Mouse (Mus musculus) fibroblast of lung, adult 2 months (primary cell): ENCODE results near the gene Gchfr.

Experiments used
- DNase-seq: peaks from one replicate; pipeline ENCODE4 v3.0.0-alpha.2; 2011; ENCODE audit warnings: low read depth

The Gchfr gene

GRCm38 (mm10) chr2:119166901-119167865 is at the start of gene Gchfr:
Gchfr (plus strand) TSS chr2:119167773.
- DNase-seq, result no peak

DNA sequence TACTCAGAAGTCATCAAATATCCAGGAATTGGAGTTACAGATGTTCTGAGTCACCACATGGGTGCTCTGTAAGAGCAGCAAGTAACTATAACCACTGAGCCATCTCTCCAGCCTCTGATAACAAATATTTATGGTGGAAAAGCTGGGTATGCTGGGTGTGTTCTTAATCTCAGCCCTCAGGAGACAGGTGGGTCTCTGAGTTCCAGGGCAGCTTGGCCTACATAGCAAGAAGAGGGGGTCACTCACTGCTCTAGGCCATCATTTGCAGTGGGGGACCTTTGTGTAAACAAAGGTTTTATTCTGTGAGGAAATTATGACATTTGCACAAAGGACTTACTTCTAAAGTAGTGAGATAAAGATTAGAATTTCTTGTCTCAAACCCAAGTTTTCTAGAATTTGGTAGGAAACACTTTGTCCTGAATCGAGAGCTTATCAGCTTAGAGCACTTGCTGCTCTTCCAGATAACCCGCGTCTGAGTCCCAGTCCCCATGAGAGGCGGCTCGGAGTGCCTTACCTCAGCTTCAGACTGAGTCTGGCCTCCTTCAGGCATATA is 31.2 kb upstream of the Gchfr start:
- no peak for DNase-seq

- DNase-seq, result no peak
These were observed 22.4 kb upstream of the Gchfr start for GRCm38 (mm10) chr2:119145199-119145598.

DNA sequence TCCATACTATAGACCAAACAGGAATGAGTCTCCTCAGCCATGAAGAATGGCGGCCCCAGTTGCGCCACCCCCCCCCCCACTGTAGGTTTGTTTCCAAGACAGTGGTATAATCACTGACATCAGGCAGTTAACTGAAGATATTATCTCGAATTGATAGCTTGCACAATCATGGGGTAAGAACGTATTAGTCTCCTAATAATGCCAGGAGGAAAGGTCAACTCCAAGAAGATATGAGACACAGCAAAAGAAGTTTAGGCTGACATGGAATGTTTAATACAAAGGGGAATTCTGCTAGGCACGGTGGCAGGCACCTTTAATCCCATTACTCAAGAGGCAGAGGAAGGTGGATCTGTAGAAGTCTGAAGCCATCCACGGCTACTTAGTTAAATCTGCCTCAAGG is 21.1 kb upstream of the Gchfr start:
- DNase-seq, result no peak

DNA sequence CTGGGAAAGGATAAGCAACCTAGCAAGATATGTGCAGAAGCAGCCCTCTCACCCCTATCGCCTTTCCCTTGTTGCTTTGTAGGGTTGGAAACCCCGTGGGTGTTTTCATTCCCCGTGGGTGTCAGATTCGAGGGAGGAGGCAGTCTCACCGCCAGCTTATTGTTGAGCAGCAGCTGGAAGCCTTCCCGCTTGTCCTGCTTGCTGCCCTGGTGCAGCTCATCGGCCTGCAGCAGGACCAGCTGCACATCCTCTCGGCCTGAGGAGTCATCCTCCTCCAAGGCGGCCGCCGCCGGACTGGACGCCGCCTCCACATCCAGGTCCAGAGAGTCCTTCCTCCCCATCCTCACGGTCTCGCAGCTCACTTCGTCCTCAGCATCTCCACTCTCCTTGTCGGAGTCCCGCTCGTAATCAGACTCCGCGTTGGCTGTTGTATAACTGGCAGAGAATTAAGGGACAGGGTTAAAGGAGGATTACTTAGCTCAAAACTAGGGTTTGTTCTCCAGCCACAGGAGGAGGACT is 20.4 kb upstream of the Gchfr start:
- DNase-seq, result no peak

GRCm38 (mm10) chr2:119147775-119148174 is 19.8 kb upstream of the Gchfr start:
- no peak for DNase-seq

- no peak for DNase-seq
These were observed 15.3 kb upstream of the Gchfr start for GRCm38 (mm10) chr2:119152255-119152654.

- DNase-seq, result no peak
These were observed 12.9 kb upstream of the Gchfr start for GRCm38 (mm10) chr2:119154683-119155082.

DNA sequence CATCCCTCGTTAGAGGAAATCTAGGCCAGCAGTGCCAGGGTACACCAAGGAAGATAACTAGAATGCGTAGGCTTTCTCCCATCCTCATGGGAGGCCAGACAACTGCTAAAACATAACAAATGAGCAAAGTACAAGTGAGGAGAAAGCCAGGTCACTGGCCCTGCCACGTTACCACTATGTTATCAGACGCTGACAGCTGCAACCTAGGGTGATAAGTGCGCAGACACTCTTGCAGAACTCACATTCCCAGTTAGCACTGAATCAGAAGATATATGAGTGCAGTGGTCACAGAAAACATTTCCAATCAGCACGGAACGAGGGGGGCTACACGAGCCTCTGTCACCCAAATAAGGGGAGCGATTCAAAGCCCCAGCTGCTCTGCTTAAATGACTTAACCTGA is 12.2 kb upstream of the Gchfr start:
- DNase-seq, result no peak

GRCm38 (mm10) chr2:119156081-119156680 is 11.4 kb upstream of the Gchfr start:
- no peak for DNase-seq

GRCm38 (mm10) chr2:119156681-119157572 is 10.6 kb upstream of the Gchfr start, which contains the start of gene Rmdn3:
Rmdn3 (minus strand) TSS chr2:119157034.
- DNase-seq, result peak; percentile 73

DNA sequence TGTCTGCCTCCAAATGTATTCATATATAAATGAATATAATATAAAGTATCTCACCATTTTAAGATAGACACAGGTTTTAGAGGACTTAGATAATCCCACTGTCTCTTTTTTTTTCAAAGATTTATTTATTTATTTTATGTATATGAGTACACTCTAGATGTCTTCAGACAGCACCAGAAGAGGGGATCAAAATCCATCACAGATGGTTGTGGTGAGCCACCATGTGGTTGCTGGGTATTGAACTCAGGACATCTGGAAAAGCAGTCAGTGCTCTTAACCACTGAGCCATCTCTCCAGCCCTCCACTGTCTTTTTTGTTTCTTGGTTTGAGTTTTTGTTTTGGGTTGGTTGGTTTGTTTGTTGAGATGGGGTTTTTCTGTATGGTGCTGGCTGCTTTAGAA is 9.7 kb upstream of the Gchfr start:
- DNase-seq, result no peak

DNA sequence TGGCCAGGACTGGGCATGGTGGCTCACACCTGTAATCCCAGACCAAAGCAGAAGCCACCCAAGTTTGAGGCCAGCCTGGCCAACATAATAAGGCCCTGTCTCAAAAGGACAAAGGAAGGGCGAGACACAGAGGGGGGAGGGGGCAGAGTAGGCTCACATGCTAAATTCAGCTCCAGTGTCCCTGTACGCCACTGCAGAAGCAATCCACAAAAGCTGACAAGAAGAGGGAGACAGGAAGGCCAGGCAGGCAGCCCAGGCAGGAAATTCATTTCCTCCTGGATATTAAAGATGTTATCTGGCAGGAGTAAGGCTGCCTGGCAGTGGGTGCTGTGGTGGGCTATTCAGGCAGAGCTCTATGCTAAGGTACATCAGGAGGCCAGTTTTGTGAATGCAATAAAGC is 6.3 kb upstream of the Gchfr start:
- DNase-seq, result no peak

DNA sequence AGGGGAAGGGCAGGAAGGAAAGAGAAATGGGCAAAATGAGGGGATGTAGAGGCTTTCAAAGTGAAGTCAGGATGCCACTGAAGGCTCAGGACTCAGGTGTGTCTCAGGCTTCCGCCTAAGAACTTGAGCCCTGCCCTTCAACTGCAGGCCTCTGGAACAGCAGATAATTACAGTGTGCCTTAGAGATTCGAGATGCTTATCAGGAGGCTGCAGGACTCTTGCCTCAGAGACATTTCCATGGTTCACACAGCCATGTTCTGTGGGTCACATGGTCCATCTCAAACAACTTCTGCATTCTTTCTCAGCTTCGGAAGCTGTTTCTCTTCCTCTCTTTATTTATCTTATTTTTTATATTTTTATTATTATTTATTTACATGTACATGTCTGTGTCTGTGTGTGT is 4.4 kb upstream of the Gchfr start:
- DNase-seq, result no peak

GRCm38 (mm10) chr2:119163999-119164398 is 3.6 kb upstream of the Gchfr start:
- no peak for DNase-seq

DNA sequence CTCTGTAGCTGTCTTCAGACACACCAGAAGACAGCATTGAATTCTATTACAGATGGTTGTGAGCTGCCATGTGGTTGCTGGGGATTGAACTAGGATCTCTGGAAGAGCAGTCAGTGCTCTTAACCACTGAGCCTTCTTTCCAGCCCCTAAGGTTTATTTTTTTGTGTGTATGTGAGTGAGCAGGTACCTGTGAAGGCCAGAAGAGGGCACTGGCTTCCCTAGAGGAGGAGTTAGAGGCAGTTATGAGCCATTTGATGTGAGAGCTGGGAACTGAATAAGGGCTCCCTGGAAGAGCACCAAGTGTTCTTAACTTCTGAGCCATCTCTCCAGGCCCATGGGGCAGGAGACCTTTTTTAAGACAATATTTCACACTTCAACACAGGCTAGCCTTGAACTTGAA is 2.2 kb upstream of the Gchfr start:
- DNase-seq, result no peak

GRCm38 (mm10) chr2:119167866-119168256 is 288 bp downstream of the Gchfr start:
- no peak for DNase-seq

DNA sequence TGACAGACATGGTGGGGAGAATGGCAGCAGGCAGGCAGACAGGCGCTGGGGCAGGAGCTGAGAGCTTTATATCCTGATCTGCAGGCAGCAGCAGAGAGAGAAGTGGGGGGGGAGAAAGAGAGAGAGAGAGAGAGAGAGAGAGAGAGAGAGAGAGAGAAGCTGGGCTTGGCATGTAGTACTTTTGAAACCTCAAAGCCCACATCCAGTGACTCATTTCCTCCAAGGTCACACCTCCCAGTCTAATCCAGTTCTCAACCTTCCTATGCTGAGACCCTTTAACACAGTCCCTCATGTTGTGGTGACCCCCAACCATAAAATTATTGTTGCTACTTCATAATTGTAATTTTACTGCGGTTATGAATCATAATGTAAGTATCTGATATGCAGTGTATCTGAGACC is 2.7 kb downstream of the Gchfr start:
- no peak for DNase-seq

GRCm38 (mm10) chr2:119171574-119171973 is 4.0 kb downstream of the Gchfr start:
- no peak for DNase-seq

GRCm38 (mm10) chr2:119172446-119172845 is 4.9 kb downstream of the Gchfr start:
- no peak for DNase-seq

GRCm38 (mm10) chr2:119172862-119173576 is 5.4 kb downstream of the Gchfr start:
- no peak for DNase-seq
